Mouse (Mus musculus): ENCODE measurements around the gene Npff. TPM values are rescaled to one million over a fixed set of nuclear protein-coding genes. Genes with fewer than 3 reads are reported as not detected.

The Npff gene
- polyA plus RNA-seq, 2 experiments from 2014 or later: 3.7 to 5.7 TPM

DNA sequence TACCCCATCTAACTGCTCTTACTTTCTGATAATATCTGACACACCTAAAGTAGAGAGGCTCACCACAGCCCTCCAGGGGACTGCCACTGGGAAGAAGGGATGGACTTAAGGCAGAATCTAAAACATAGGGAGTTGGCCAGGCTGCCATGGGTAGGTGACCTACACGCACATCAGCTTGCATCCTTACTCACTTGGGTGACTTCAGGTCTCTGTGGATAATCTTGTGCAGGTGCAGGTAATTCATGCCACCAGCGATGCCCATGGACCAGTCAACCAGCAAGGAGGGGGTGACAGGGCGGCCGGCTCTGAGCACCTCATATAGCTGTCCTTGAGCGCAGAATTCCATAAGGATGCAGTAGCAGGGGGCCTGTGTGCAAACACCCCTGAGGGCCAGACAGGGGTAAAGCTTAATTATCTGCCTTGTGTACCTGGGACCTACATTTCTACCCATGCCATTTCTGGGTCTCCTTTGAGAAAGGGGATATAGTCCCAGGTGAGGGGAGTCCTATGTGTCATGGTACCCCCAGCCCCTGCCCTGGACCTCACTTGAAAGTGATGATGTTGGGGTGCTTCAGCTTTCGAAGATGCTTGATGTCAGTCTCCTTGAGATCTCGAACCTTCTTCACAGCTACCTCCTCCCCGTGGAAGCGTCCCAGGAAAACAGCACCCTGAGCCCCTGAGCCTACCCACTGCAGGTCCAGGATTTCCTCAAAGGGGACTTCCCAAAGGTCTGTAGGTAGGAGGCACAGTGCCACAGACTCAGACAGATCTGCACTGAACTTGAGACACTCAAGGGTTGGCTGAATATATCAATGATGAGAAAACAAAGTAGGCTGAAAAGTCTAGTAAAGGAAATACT is 20.6 kb downstream of the Npff start:
- no peak for ATAC-seq

DNA sequence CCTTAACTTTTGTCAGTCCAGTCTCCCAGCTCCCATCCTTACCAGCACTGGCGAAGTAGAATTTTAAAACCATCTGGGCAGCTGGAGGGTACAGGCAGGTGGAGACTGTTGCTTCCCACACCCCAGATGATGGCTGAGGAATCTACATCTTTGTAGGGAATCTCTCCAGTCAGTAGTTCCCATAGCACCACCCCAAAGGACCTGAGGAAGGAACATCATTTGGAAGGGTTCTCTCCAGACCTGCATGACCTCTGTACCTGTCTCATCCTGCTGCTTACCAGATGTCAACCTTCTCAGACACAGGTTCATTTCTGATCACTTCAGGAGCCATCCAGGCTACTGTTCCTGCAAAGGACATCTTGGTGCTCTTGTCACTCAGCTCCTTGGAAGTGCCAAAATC is 21.3 kb downstream of the Npff start, which contains the start of gene Gm10337:
TSS of gene Gm10337 (plus strand) at position 276 of the 400 bp plus-strand sequence.
- no peak for ATAC-seq

DNA sequence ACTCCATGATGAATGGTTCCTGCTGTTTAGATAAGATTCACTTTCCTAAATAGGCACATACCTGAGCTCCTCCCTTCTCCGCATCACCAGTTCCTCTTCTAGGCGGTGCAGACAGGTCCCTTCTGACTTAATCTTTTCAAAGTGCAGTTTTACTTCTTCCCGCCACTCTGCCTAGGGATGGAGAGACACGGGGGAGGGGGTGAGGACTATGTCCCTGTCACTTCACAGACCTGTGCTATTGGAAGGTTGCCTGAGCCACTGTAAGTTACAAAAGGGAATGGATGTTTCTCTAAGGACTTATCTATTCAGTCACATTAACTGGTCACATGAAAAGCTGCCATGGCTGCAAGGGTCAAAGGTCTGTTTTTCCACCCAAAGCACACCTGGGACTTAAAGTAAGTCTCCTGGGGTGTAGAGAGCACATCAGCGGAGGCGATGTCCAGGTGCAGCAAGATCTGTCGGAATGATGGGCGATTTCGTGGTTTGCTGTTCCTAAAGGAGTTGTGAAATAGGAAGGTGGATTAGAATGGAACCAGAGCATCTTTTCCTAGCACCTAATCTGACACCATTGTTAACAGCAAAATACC is 22.4 kb downstream of the Npff start:
- ATAC-seq: no peak

DNA sequence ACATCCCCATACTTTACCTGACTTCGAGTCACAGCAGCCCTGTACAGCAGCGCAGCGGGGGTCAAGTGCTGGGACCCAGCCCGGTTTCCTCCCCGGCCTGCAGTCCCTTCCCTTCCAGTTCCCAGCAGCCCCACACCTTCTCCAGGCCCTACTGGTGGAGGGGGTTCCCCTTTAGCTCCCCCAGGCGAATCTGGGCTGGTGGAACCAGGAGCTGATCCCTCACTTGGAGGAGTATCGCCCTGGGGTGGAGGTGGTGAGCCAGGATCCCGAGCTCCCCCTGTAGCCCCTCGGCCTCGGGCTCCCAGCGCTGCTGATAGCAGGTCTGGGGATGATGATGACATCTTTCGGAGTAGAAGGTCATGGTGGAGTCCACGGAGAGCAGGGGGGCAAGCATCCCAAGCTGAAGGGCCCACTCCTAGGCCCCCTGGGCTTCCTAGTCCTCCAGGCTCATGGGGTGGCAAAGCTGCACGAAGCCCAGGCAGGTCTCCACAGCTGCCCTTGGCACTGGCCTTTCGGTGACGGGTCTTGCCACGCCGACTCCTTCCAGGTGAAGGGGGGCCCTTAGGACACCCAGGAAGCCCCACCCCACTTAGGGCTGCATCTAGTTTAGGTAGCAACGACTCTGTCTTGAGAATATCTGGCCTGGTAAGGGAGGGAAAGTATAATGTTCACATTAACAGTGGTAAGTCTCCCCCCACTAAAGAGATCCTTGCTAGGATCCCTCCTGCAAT is 23.5 kb downstream of the Npff start:
- no peak for ATAC-seq

DNA sequence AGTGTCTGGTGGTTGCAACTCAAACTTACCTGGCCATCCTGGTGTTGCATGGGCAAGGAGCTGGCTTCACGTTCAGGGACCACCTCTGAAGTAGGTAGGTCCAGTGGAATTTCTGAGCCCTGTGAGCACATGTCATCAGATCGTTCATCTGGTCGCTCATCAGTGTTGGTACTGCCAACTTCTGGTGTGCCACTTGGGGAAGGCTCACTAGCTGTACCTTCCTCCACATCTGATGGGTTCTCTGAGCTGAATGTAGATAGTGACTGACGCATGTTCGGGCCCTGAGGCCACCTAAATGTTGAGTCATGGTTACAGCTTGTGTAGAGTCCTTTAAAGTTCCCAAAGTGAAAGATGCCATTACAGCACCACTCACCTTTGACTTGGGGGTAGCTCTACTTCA is 24.3 kb downstream of the Npff start:
- no peak for ATAC-seq

DNA sequence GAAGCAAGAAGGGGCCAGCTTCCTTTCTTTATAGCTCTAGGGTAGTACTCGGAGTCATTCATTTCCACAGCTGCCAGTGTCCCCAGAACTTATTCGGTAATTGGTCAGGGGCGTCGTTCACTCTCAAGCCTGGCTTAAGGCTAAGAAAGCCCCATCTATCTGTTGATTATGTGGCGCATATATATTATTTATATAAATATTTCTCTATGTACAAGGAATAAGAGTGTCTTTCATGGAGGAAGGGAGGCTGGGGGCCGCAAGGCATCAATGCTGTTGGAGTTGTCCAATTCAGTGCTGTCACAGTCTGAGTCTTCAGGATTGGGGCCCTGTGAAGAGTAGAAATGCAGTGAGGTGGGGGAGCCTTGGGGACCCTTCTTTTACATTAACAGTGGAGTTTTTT is 24.9 kb downstream of the Npff start:
- ATAC-seq: no peak

DNA sequence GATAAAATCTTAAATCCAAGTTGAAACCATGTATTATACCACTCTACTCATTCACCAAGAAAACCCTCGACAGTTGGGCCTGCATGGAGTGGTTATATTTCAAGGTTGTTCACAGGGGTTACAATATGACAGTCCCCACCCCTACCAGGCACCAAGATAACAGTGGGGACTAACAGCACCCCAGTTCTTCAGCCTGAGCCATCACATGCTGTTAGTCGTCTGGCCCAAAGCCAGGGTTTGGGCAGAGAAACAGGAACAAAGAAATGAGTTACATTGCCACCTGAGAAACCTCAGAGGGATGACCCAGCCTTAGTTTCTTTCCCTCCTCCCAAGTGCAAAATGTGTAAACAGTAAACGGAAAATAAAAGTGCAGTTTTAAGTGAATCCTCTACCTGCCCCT is 25.4 kb downstream of the Npff start:
- ATAC-seq: no peak

DNA sequence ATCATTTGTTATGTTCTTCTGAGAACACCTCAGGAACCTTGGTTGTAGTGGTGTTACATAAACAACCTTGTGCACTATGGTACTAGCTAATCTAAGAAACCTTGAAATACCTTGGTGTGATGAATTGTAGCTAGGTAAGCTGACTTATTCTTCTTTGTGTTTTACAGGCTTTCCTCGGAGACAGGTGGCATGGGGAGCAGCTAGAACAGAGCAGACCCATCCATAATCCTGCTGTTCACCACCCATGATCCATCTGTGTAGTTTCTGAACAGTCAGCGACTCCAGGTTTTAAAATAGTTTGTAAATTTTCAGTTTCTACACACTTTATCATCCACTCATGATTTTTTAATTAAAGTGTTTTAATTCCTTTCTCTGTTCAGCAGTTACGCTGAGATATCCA is 26.4 kb downstream of the Npff start:
- no peak for ATAC-seq

DNA sequence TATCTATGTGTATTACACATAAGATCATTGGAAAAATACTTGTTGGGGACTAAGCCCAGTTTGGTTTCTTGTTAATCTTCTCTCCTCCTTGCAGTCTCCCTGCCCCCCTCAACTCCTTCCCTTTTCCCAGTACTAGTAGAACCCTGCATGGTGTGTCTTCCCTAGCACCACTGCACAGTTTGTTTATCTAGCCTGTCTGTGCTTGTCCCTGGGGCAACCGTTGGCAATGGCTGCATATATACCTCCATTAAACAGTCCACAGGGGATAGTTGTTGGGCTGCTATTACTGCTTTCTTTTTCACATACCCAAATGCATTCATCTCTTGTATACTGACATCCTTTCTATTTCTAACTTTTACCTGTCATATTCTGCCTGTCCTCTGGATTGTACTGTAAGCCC is 37.1 kb downstream of the Npff start:
- no peak for ATAC-seq

DNA sequence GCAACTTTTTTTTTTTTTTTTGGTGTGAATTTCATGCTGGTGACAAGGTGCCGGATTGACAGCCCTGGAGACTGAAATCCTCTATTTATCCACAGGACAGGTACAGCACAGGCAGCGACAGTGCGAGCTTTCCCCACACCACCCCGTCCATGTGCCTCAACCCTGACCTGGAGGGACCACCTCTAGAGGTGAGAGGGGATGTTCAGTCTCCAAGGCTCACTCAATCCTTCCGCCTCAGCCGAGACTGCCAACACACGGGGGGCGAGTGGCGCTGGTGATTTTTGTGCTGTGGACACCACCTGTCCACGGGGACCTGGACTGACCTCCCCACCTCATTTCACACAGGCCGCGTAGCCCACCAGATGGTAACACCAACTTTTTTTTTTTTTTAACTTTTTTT is 38.9 kb downstream of the Npff start:
- no peak for ATAC-seq

DNA sequence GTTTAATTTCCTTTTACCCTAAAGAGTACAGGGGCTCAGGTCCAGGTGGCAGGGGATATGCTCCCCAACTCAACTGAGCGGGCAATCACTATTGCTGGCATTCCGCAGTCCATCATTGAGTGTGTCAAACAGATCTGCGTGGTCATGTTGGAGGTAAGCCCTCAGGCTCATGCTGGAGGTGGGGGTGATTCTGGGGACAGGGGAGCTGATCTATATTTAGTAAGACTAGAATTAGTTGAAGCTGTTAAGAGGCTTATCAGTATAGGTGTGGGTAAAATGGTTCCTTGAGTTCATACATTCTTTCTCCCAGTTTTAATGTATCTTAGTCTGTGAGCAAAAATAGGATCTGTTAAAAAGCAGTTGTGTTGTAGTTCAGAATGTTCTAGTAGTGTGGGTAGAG is 41.6 kb downstream of the Npff start:
- ATAC-seq: no peak

DNA sequence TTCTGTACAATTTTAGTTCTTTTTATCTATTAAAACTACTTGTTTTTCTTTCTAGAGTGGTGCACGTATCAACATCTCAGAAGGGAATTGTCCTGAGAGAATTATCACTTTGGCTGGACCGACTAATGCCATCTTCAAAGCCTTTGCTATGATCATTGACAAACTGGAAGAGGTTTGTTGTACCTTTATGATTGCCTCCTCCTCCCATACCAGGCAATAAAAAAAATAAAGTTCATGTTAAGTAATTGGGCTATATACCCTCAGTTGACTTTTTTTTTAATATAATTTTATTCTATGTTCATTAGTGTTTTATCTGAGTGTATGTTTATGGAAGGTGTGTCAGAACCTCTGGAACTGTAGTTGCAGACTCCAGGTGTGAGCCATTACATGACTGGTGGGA is 50.2 kb downstream of the Npff start:
- no peak for ATAC-seq

Other genes starting within 250 kb of the Npff start
- 10 to 100 TPM; 36.7 to 40.7 TPM for gene Mfsd5, start 245.5 kb downstream of the Npff start, polyA plus RNA-seq (2017; shearing (Covaris generic))
- gene Espl1, start 228.7 kb downstream of the Npff start, polyA plus RNA-seq (2017; shearing (Covaris generic)): 1 to 10 TPM; 3.6 to 5.0 TPM
- 1,000 to 10,000 TPM; 1,328 to 1,584 TPM for gene Pfdn5, start 198.8 kb downstream of the Npff start, polyA plus RNA-seq (2017; shearing (Covaris generic))
- gene Myg1, start 193.2 kb downstream of the Npff start, polyA plus RNA-seq (2017; shearing (Covaris generic)): 100 to 1,000 TPM; 109 to 120 TPM
- 10 to 100 TPM; 45.7 to 48.7 TPM for gene Aaas, start 174.2 kb downstream of the Npff start, polyA plus RNA-seq (2017; shearing (Covaris generic))
- gene Sp7, start 157.8 kb downstream of the Npff start, polyA plus RNA-seq (2017; shearing (Covaris generic)): not detected
- 10 to 100 TPM; 20.6 to 21.6 TPM for gene Sp1, start 118.8 kb downstream of the Npff start, polyA plus RNA-seq (2017; shearing (Covaris generic))
- gene Amhr2, start 79.6 kb downstream of the Npff start, polyA plus RNA-seq (2017; shearing (Covaris generic)): not detected
- gene Prr13, start 65.9 kb downstream of the Npff start, polyA plus RNA-seq (2017; shearing (Covaris generic)): 1,000 to 10,000 TPM; 1,157 to 1,321 TPM
- 100 to 1,000 TPM; 208 to 220 TPM for gene Pcbp2, start 54.4 kb downstream of the Npff start, polyA plus RNA-seq (2017; shearing (Covaris generic))
- not detected for gene Gm10337, start 21.2 kb downstream of the Npff start, polyA plus RNA-seq (2017; shearing (Covaris generic))
- gene Map3k12, start 7.9 kb downstream of the Npff start, polyA plus RNA-seq (2017; shearing (Covaris generic)): 1 to 10 TPM; 5.5 to 6.2 TPM
- 10 to 100 TPM; 25.3 to 25.9 TPM for gene Tarbp2, start 6.8 kb downstream of the Npff start, polyA plus RNA-seq (2017; shearing (Covaris generic))
- 1 to 10 TPM in 1 of 2 experiments, not detected in 1; 1.5 TPM for gene Gm28047, start 100.1 kb upstream of the Npff start, polyA plus RNA-seq (2017; shearing (Covaris generic))
- 10 to 100 TPM; 32.4 to 36.5 TPM for gene Atf7, start 100.5 kb upstream of the Npff start, polyA plus RNA-seq (2017; shearing (Covaris generic))
- gene Atp5g2, start 147.4 kb upstream of the Npff start, polyA plus RNA-seq (2017; shearing (Covaris generic)): 100 to 1,000 TPM in 1 of 2 experiments, 10 to 100 TPM in 1; 48.2 to 100 TPM
- 10 to 100 TPM; 26.1 to 39.2 TPM for gene Calcoco1, start 197.2 kb upstream of the Npff start, polyA plus RNA-seq (2017; shearing (Covaris generic))

All from activated CD4-positive, CD25-positive, alpha-beta regulatory T cell, adult 4 months (primary cell).